Mouse (Mus musculus): Measurements from ENCODE around the gene 1700123L14Rik. TPM values are rescaled to one million over a fixed set of nuclear protein-coding genes. Genes with fewer than 3 reads are reported as not detected.
"Not testable (repeated sequence)": the region's sequence is repeated elsewhere in the genome, so short reads cannot be mapped to it uniquely, and the experiment has no call there.

The 1700123L14Rik gene
- polyA plus RNA-seq (2017; shearing (Covaris generic)) = not detected

DNA sequence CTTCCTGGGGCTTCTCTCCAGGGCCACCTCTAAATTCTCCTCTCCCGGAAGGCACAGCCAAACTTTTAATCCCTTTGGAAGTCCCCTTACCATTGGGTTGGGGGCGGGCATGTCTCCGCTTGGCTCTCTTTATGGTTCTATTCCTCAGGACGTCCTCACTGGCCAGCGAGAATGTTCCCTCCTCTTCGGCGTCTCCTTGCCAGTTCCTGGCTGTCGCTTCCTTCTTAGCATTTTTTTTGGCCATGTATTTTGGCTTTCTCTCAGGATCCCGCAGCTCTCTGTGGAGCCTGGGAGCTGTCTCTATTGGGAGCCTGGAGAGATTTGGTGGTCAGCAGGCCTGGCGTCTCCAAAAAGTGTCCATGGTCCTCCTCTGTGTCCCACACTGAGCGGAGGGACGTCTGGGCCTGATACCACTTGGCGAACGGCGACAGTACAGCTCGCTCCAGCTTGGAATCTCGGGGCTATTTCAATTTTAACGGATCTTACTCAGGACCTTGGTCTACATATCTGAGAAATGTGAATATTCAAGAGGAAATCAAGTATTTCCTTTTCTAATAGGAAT lies at the start of gene 1700123L14Rik:
1700123L14Rik (minus strand) TSS at position 426 of the 562 bp plus-strand sequence.
- ATAC-seq = no peak

- no peak for ATAC-seq
Observed at GRCm38 (mm10) chr6:96205395-96205794, 39.4 kb upstream of the 1700123L14Rik start.

DNA sequence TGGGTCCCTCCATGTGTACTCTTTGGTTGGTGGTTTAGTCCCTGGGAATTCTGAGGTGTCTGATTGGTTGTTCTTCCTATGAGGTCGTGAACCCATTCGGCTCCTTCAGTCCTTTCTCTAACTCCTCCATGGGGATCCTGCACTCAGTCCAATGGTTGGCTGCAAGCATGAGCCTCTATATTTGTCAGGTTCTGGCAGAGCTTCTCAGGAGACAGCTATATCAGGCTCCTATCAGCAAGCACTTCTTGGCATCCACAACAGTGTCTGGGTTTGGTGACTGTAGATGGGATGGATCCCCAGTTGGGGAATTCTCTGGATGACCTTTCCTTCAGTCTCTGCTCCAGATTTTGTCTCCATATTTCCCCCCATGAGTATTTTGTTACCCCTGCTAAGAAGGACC lies 32.9 kb upstream of the 1700123L14Rik start:
- not testable (repeated sequence) for ATAC-seq

GRCm38 (mm10) chr6:96186517-96186916 lies 20.5 kb upstream of the 1700123L14Rik start:
- ATAC-seq = no peak

DNA sequence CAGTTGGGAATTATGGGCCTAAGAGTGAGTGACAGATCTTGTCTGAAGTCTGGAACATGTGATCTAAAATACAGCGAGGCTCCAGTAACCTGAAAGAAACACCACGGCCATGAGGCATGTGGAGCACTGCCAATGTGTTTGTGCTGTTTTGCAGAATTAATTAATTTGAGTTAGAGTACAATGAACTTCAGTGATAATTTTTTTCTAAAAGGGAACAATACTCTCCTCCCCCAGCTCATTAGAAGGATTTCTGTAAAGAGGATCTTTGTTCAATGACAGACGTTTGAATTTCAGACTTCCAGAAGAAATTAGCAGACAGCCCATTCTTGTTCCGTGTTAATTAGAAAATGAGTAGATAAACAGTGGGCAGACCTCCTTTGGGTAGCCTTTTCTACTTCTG lies 17.3 kb upstream of the 1700123L14Rik start:
- no peak for ATAC-seq

DNA sequence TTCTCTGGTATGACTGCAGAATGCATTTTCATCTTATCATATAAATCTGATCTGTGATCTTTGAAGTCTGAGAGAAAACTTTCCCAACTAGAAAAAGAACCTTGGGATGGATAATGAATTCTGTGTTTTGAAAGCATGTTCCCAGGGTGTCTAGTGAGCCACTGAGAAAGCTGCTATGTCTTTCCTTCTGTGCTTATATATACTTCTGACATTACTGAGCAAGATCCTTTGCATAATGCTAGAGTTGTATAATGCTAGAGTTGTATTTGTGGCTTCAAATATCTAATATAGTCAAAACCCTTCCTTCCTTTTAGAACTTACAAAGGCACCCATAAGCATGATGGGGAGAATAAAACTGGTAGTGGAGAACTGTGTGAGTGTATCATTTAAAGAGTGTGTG lies 12.5 kb upstream of the 1700123L14Rik start:
- ATAC-seq = no peak

DNA sequence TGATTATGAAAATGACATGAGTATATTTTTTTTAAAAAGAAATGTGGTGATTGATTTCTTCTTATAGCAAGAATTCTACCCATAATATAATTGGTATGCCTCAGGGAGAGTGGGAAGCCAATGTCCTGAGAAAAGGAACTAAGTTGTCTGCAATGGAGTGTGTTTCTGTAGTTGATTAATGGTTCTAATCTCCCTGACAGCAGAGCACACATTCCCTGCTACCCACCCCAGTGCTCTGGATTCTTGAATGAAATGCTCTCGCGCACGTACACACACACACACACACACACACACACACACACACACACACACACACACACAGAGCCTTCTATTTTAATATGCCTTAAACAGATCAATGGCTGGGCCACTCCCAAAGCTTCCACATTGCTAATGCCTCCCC lies 7.6 kb upstream of the 1700123L14Rik start:
- ATAC-seq = no peak

- no peak for ATAC-seq
Observed at GRCm38 (mm10) chr6:96167031-96167430, 988 bp upstream of the 1700123L14Rik start.

- no peak for ATAC-seq
Observed at GRCm38 (mm10) chr6:96165403-96165802, 640 bp downstream of the 1700123L14Rik start.

GRCm38 (mm10) chr6:96143326-96143725 lies 22.7 kb downstream of the 1700123L14Rik start:
- no peak for ATAC-seq

DNA sequence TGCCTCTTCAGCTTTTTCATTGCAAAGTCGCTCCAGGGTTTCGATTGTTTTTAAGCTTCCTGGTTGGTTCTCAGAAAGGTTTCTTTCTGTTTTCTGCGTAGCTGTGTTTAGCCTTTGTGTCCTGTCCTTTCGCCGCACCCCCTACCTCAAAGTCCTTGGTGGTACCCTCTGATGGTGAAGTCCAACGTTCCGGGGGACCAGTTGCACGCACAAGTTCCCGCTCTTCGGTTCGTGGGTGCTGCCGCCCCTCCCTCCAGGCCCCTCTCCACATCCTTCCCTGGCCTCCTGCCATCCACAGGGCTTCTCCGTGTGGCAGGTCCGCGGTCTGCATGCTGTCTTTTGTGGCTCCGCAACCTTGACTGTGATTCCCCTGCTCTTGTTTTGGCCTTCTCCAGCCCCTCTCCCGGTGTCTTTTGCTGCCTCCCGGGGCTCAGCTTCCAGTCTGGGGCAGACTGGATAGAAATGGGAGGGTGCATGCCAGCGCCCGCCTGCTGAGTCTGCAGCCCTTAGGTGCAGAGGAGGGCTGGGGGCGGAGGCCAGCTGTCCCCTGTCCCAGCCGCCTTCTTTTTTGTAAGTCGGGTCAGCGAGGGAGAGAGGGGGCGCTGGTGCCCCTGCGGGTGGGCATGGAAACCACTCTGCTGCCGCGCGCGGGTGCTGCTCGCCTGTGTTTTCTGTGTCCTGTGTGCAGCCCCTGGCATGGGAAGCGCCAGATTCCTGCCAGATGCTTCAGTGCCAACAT lies 49.3 kb downstream of the 1700123L14Rik start:
- ATAC-seq = no peak

DNA sequence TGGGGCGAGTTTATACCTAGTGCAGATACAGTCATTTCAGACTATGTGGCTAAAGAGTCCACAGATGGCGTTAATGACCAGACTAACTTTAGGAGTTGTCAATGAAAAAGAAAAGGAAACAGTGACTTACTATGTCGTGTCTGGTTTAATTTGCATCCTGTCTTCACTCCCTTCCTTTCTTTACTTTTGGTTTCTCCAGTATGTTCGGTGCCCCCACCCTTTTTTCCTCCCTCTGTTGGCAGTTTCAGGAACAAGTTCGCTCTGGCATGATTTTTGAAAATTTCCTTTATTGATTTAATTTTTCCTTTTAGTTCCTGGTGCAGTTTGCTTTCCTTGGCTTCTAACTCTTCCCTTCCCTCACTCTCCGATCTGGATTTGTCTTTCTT lies 49.9 kb downstream of the 1700123L14Rik start:
- ATAC-seq = no peak

Other genes starting within 250 kb of the 1700123L14Rik start
- not detected for gene Fam19a1, start 53.1 kb downstream of the 1700123L14Rik start, polyA plus RNA-seq (2017; shearing (Covaris generic))